Mouse (Mus musculus): Measurements from ENCODE around the gene Parn.

GRCm38 (mm10) chr16:13532840-13533239 lies 135.1 kb downstream of the Parn start:
- TF ChIP-seq CTCF (IDR thresholded peaks at IDR 0.05; ENCODE audit: control insufficient read depth, insufficient read depth, insufficient read length), result no peak
- no peak for TF ChIP-seq USF1 (IDR thresholded peaks at IDR 0.05; ENCODE audit: low read depth)
- no peak for TF ChIP-seq MAX (IDR thresholded peaks at IDR 0.05)
- TF ChIP-seq FOSL1 (IDR thresholded peaks at IDR 0.05; ENCODE audit: insufficient read depth, low read length, poor library complexity, severe bottlenecking), result no peak
- TF ChIP-seq MYOG (IDR thresholded peaks at IDR 0.05; ENCODE audit: control insufficient read depth, extremely low read depth, insufficient read length), result no peak
- no peak for TF ChIP-seq CEBPB (IDR thresholded peaks at IDR 0.05; ENCODE audit: low read depth)

Data from C2C12 (cell line).